Mouse (Mus musculus): Measurements from ENCODE around the gene Prdm16.

The Prdm16 gene

DNA sequence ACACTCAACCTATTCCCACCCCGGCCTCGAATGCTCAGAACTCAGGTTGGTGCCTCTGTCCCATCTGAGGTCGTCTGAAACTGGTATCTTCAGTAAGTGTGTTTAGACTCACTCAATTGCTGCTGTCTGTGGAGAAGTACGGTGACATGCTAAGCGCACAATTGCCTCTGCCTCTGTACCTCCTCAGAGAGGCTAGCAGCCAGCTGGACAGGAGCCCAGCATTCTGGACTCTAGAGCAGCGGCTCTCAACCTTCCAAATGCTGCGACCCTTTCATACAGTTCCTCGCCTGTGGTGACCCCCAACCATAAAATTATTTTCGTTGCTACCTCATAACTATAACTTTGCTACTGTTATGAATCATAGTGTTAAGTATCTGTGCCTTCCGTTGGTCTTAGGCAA is 34.3 kb downstream of the Prdm16 start:
- DNase-seq (ENCODE audit: low spot score in 2 of 2): no peak

GRCm38 (mm10) chr4:154601006-154601405 is 35.7 kb downstream of the Prdm16 start:
- DNase-seq (ENCODE audit: low spot score in 2 of 2): no peak

DNA sequence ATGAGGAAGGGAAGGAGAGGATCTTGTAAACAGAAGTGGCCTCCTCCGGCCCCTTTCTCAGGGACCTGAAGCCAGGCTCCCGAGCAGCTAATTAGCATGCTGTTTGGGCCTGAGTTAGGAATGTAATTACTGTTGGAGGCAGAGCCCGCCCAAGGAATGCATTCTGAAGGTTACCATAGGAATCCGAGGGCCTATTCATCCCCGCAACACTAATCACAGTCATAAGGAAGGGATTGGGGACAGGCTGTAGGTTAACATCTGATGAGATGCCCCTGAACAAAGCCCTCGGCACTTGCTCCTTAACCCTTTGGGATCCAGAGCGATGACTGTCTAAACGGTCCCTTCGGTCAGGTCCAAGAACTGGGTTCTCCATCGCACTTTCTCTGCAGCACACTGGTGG is 36.7 kb downstream of the Prdm16 start:
- no peak for DNase-seq (ENCODE audit: low spot score in 2 of 2)

DNA sequence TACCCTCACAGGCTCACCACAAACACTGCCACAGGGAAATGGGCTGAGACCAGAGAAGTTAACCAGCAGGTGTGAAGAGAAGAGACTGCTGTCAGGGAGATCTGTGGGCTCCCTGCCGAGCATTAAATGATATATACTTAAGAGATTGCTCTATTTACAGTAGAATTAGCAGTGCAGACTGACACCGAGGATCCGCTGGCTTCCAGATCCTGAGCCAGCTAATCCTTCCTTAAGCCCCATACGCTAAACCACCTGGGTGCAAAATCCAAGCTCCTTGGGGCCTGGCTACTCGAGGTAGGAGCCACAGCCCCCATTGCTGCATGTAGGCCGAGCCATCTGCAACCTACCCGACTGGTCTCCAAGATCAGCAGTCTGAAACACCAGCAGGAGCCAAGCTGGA is 38.3 kb downstream of the Prdm16 start:
- no peak for DNase-seq (ENCODE audit: low spot score in 2 of 2)

DNA sequence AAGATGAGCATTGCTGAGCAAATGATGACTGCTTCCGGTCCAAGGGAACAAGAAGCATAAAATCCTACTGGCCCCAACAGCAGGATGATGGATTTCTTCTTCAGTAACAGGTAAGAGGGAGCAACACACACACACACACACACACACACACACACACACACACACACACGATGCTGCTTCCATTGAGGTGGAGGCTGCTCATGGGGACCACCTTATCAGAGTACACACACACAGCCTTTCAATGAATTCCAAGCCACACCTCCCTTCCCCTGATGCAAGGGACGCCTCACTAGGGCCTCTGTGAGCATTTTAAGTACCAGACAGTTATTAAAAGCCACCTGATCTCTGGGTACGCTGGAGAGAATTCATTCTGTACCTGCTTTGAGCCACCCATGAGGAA is 39.9 kb downstream of the Prdm16 start:
- DNase-seq (ENCODE audit: low spot score in 2 of 2): no peak

DNA sequence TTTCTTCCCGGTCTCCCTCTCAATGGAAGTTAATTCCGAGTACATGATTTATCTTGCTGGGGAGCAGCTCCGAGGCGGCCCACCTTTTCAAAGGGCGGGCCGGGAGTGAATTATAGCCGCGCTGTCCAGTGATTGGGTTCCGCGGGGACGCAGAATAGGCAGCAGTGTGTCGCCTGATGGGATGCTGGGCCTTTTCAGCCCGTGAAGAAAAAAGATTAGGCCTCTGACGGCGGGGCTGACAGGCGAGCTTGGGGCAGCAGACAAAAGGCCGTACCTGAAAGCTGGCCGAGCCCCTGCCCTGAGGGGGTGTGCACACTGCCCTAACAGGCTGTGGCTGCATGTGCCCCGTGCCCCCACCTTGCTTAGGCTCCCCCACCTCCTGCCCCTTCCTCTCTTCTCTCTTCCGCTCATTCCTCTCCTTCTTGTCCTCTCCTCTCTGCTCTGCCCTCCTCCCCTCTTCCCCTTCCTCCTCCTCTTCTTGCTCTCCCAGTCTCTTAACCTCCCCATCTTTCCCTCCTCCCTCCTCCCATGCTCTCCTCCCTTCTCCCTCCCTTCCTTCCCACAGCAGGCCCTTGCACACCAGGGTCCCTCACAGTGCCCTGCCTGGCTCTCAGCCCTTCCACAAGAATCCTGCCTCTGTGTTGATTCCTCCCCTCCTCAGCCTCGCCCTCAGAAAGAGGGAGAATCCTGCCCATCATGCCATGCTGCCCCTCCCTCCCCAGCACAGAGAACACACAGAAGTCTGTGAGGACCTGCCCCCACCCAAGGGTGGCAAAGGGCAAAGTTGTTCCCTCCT is 41.7 kb downstream of the Prdm16 start:
- no peak for DNase-seq (ENCODE audit: low spot score in 2 of 2)

DNA sequence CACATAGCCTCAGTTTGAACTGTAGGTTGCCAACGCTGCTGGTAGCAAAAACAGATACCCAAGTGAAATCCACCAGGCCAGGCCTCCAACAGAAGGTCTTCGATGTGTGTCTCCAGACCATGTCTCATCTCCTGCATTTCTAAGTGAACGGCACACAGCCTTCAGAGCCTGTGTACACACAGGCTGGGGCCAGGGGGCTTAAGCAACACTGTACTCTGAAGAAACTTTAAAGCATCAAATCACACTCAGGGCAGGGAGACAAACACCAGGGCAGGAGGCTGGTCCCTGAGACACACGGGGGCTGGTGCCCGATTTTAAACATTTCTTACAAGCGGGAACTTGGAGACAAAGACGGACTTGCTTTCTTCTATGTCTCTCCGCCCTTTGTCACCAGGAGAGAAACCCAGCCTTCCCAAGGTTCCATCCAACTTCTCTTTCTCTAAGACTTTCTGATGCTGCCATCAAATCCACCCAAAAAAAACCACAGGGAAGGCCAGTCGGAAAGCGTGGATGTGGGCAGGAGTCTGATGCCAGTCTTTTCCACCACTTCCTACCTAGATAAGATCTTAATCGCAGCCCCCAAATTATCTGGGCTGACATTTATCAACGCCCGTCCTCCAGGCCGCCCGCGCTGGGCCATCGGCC is 42.4 kb downstream of the Prdm16 start:
- no peak for DNase-seq (ENCODE audit: low spot score in 2 of 2)

DNA sequence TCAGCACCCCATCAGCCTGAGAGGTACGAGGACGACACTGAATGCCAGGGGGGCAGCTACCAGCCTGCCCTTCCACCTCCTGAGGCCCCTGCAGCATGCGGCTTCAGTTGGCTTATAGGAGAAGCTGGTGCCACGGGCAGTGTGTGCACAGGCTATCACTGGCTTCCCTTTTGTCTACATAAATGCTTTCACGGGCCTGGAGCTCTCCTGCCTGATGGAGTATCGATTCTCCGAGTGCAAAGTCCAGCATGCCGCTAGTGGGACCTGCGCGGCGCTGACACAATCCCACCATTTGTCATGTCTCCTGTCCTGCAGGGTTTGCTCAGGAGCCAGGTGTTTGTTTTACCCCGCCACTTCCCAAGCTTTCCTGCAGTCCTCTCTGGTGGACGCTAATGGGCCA is 44.1 kb downstream of the Prdm16 start:
- no peak for DNase-seq (ENCODE audit: low spot score in 2 of 2)

GRCm38 (mm10) chr4:154590910-154591309 is 45.8 kb downstream of the Prdm16 start:
- DNase-seq (ENCODE audit: low spot score in 2 of 2): no peak

GRCm38 (mm10) chr4:154586334-154586733 is 50.3 kb downstream of the Prdm16 start:
- DNase-seq (ENCODE audit: low spot score in 2 of 2): no peak

DNA sequence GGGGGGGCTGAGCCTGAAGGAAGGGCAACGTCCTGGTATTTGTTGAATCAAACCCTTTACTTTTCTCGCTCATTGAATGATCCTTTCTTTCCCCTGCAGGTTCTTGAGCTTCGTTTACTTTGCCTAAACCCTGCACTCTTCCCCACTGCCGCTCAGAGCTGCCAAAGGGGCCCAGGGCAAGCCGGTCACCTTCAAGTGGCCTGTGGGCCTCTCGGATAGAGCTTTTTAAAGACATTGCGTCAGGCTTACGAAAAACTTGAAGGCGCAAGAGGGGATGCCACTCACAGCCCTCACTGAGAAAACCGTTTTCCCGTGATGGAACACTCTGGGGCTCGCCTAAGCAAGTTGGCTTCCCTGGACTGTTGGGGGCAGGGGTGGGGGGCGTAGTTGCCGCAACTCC is 50.9 kb downstream of the Prdm16 start:
- no peak for DNase-seq (ENCODE audit: low spot score in 2 of 2)

DNA sequence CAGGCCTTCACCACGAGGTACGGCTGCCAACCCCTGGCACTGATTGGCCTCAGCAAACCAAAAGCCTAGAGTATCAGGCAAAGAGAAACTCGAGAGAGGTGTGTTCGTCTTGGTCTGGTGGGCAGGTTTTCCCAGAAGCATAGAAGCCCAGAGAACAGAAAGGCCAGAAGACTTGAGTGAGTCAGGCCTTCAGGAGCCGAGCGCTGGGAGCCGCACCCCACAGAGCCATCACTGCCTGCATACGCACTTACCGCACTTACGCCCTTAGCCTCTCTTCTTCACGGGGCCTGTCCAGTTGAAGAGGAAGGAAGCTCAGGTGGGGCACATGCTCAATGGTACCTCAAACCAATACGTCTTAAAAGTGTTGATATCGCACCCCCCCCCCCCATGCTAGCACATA is 53.0 kb downstream of the Prdm16 start:
- no peak for DNase-seq (ENCODE audit: low spot score in 2 of 2)

GRCm38 (mm10) chr4:154582607-154583236 is 54.0 kb downstream of the Prdm16 start:
- no peak for DNase-seq (ENCODE audit: low spot score in 2 of 2)

DNA sequence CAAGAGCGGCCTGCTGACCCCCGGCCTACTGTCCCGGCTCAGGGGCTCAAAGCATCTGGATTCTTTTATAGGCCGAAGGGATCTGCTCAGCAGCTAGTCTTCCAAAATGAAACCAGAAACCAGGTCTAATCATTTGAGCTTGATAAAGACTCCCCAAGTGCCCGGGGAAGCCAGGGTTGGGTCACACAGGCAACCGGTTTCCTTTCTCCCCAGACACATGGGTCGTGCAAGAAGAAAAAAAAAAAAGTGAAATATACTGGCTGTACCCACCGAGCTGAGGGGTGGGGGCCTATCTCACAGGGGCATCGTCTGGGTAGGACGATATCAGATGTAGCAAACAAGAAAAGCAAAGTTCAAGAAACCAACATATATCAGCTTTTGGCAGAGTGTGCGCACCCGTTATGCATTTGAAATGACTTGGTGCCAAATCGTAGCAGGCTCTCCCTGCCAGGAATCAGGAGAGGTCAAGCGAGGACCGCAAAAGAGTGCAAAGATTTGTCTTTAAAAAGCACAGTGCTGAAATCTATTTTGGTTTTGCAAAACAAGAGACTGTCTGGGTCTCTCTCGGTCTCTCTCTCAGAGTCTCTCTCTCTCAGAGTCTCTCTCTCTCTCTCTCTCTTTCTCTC is 55.3 kb downstream of the Prdm16 start:
- DNase-seq (ENCODE audit: low spot score in 2 of 2): no peak

GRCm38 (mm10) chr4:154574208-154574875 is 62.3 kb downstream of the Prdm16 start:
- DNase-seq (ENCODE audit: low spot score in 2 of 2): no peak

- DNase-seq (ENCODE audit: low spot score in 2 of 2): no peak
Measured at GRCm38 (mm10) chr4:154570451-154570881, 66.2 kb downstream of the Prdm16 start.

- DNase-seq (ENCODE audit: low spot score in 2 of 2): no peak
Measured at GRCm38 (mm10) chr4:154569845-154570244, 66.8 kb downstream of the Prdm16 start.

- no peak for DNase-seq (ENCODE audit: low spot score in 2 of 2)
Measured at GRCm38 (mm10) chr4:154568798-154569197, 67.9 kb downstream of the Prdm16 start.

DNA sequence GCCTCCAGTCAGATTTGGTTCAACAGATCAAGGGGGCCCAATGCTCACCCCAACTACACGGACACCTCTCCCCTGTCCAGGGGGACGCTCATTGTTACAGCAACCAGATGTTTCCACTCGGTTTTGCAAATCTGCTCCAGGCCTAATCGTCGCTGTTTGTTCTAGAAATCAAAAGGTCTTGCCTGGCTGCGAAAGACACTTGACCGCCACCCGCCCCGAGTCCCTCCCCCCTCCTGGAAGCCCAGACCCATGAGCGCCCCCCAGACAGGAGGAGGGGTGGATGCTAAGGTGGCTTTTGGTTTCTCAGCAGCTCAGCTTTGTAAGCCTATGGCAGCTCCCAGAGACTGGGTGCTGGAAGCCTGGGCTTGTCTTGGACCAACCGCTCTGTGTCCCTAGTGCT is 68.7 kb downstream of the Prdm16 start:
- DNase-seq (ENCODE audit: low spot score in 2 of 2): no peak

- DNase-seq (ENCODE audit: low spot score in 2 of 2): no peak
Measured at GRCm38 (mm10) chr4:154563201-154563600, 73.5 kb downstream of the Prdm16 start.

DNA sequence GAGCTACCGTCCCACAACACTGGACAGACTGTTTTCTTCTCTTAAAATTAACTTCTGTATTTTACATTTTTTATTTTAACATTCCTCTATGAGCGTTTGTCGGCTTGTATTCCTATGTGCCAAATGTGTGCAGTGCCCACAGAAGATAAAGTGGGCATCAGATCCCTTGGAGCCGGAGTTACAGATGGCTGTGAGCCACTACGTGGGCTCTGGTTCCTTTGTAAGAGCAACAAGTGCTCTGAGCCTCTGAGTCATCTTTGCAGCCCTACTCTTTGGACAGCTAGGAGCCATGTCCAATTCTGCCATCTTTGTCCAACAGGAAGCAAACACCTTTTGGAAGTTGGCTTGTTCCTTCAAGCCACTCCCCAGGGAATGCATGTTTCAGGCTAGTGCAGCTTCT is 78.6 kb downstream of the Prdm16 start:
- peak; percentile 39 to 58 for DNase-seq (ENCODE audit: low spot score in 2 of 2)

DNA sequence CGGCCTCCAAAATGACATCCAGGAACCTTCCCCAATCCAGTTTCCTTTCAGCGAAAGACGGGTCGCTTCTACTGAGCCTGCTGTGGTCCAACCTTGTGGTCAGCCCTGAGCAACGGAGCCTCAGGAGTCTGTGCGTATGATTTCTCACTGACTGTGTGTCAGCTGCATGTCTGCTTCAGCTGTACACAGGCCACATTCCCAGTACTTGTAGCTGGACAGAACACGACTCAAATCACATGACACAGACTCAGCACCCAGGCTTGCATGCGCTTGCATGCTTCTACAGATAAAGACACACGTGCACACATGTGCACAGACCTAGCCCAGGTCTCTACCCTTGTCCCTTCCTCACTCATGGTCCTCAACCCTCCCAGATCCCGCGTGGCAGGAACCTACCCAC is 79.5 kb downstream of the Prdm16 start:
- no peak for DNase-seq (ENCODE audit: low spot score in 2 of 2)

All from right cerebral cortex, adult 2 months (tissue).